Mouse (Mus musculus) liver, embryonic 13.5 days (tissue): ENCODE results near the gene Exoc6b. TPM values are rescaled to one million over a fixed set of nuclear protein-coding genes. Genes with fewer than 3 reads are reported as not detected.

ENCODE experiments used
- ATAC-seq: fragments of 200-750 bp; cut with Nextera tagmentation; 2 replicates; pipeline ENCODE4 v1.8.0; 2017; ENCODE audit warnings: low read depth, mild to moderate bottlenecking, moderate number of reproducible peaks, moderate library complexity
- DNase-seq: peaks from one replicate; pipeline ENCODE4 v3.0.0; 2022
- H3K27ac ChIP-seq: fragments of 300-500 bp; sonication (generic); 2 replicates; pipeline ENCODE4 v1.5.1; 2015; ENCODE audit warnings: moderate library complexity, mild to moderate bottlenecking, inconsistent platforms
- H3K27me3 ChIP-seq: fragments of 300-500 bp; sonication (generic); 2 replicates; pipeline ENCODE4 v1.6.1; 2015; ENCODE audit warnings: mild to moderate bottlenecking, inconsistent platforms
- H3K36me3 ChIP-seq: fragments of 300-500 bp; sonication (generic); 2 replicates; pipeline ENCODE4 v1.6.1; 2015; ENCODE audit warnings: mild to moderate bottlenecking, inconsistent platforms
- H3K4me1 ChIP-seq: fragments of 300-500 bp; sonication (generic); replicated peaks from 2 replicates; pipeline ENCODE4 v1.6.1; 2015; ENCODE audit warnings: inconsistent platforms
- H3K4me2 ChIP-seq: fragments of 300-500 bp; sonication (generic); 2 replicates; pipeline ENCODE4 v1.6.1; 2015; ENCODE audit warnings: inconsistent platforms, mild to moderate bottlenecking, moderate library complexity
- H3K4me3 ChIP-seq: fragments of 300-500 bp; sonication (generic); replicated peaks from 2 replicates; pipeline ENCODE4 v1.5.1; 2015; ENCODE audit warnings: mild to moderate bottlenecking, inconsistent platforms
- H3K9ac ChIP-seq: fragments of 300-500 bp; sonication (generic); 2 replicates; pipeline ENCODE4 v1.6.1; 2015; ENCODE audit warnings: mild to moderate bottlenecking, inconsistent platforms
- H3K9me3 ChIP-seq: fragments of 300-500 bp; sonication (generic); replicated peaks from 2 replicates; pipeline ENCODE4 v1.6.1; 2016; ENCODE audit warnings: inconsistent platforms
- WGBS: fragments of 180-500 bp; shearing (Covaris S2); methylation state at CpG from one replicate; pipeline ENCODE4 v1.1.7; 2015; ENCODE audit not compliant: insufficient replicate concordance; 5-methylcytosine and 5-hydroxymethylcytosine counted together
- polyA plus RNA-seq: library from polyadenylated mRNA; unstranded; fragments of >200 nt; fragmentation: Nextera tagmentation; extraction: Ambion mirVana; gene quantifications from 2 replicates; pipeline ENCODE4 v1.2.1, GENCODE M21; 2015

Exoc6b gene
- polyA plus RNA-seq, 1 experiment from 2014 or later = 3.0 TPM

DNA sequence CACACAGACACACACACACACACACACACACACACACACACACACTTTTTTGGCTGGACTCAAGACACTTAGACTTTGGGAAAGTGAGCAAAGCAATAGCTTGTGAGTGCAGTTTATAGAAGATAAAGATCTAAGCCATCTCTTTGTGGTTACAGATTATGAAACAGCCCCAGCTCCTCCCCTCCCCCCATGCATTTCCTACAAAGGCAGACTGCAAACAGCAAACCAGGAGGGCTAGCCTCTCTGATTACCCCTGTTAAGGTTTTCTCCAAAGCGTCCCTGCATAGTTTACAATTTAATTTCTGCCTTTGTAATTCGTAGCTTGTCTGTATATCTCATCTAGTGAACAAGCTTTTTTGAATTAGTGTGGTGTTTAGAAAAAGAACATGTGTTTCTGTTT is 412.6 kb downstream of the Exoc6b start:
- WGBS = 24% methylated on average over 2 of the region's 2 CpGs
- Histone ChIP-seq H3K9me3 (no peaks in the 10 kb centered on the region), H3K4me3 (no peak overlapping the region), H3K36me3 (no peaks in the 10 kb centered on the region), H3K4me2 (no peak overlapping the region), H3K27me3 (no peaks in the 10 kb centered on the region), H3K9ac (no peak overlapping the region), H3K4me1 (peaks cover 2% of the 10 kb centered on the region; the same call in 1 of the 2 replicates), H3K27ac (no peak overlapping the region)
- DNase-seq = no peak
- ATAC-seq = no peak

DNA sequence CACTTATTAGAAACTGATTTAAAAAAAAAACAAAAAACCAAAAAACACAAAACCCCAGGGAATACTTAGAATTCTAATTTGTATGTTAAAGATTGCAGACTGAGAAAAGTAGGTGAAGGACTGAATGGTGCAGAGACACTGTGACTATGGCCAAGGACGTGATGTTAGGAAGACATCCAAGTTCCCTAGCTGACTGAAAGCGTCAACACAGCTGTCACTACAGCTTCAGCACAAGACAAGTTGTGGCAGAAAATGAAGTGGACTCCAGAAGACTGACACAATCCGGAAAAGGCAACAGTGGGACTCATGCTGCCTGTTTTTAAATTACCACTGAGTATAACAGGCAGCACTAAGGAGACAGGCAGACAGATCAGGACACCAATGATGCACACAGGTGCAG is 417.4 kb downstream of the Exoc6b start:
- ATAC-seq = no peak
- DNase-seq = no peak

DNA sequence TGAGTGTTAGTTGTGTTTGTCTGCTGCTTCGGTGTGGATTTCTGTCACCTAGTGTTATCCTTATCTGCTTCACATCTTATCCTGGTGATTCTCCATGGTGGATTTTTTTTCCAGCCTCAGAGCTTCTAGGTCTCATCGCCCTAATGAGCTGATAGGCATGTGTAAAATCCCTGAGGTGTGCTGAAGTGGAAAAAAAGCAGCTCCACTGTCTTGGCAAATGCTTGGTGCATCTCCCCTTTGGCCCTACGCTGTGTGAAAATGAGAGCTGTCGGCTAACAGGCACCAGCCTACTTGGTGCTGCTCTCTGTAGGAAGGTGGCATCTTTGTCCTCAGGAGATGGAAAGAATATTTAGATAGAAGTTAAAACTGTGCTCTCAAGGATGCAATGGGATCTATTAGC is 422.1 kb downstream of the Exoc6b start:
- H3K4me3 ChIP-seq = no peak overlapping the region
- no peak overlapping the region for H3K4me2 ChIP-seq
- WGBS = 61% methylated on average over 4 of the region's 4 CpGs
- DNase-seq (no peak), ATAC-seq (no peak)
- H3K4me1 ChIP-seq = 0 out of 2 replicates have a peak, but pooled peaks cover 3% of the 10 kb centered on the region
- H3K36me3 ChIP-seq = no peaks in the 10 kb centered on the region
- H3K27ac ChIP-seq = no peak overlapping the region
- no peak overlapping the region for H3K9ac ChIP-seq
- H3K27me3 ChIP-seq = no peaks in the 10 kb centered on the region
- no peaks in the 10 kb centered on the region for H3K9me3 ChIP-seq

More for the DNA sequence above, 417.4 kb downstream of the Exoc6b start:
- H3K27me3 ChIP-seq = no peaks in the 10 kb centered on the region
- H3K4me1 ChIP-seq = no peaks in the 10 kb centered on the region
- no peak overlapping the region for H3K27ac ChIP-seq
- 59% methylated on average over 3 of the region's 3 CpGs for WGBS
- no peaks in the 10 kb centered on the region for H3K36me3 ChIP-seq
- H3K9me3 ChIP-seq = no peaks in the 10 kb centered on the region
- no peak overlapping the region for H3K4me2 ChIP-seq
- no peak overlapping the region for H3K4me3 ChIP-seq
- H3K9ac ChIP-seq = no peak overlapping the region

DNA sequence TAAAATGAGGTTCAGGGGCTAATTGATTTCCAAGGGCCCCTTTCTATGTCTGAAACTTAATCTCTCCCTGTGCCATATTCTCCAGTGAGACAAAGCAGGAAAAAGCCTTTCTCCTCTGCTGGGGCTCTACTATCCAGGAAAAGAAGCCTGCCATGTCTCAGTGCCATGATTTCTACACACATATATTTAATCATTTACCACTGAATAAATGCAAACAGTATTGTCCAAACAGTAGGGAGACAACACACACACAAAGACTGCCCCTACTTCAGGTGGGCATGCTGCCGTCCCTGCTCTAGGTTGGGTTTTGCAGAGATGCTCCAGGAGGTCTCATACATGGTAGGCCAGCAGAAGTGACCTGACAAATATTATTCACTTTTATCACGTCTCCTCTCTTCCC is 422.6 kb downstream of the Exoc6b start:
- WGBS = 45% methylated on average over 2 of the region's 2 CpGs
- H3K4me3 ChIP-seq = no peak overlapping the region
- H3K9me3 ChIP-seq = no peaks in the 10 kb centered on the region
- H3K4me1 ChIP-seq = 0 out of 2 replicates have a peak, but pooled peaks cover 3% of the 10 kb centered on the region
- H3K36me3 ChIP-seq = no peaks in the 10 kb centered on the region
- DNase-seq = no peak
- H3K9ac ChIP-seq = no peak overlapping the region
- no peak overlapping the region for H3K27ac ChIP-seq
- ATAC-seq = no peak
- H3K27me3 ChIP-seq = no peaks in the 10 kb centered on the region
- H3K4me2 ChIP-seq = no peak overlapping the region

- Histone ChIP-seq H3K36me3 (no peaks in the 10 kb centered on the region), H3K27me3 (no peaks in the 10 kb centered on the region), H3K9me3 (no peaks in the 10 kb centered on the region), H3K4me1 (peaks cover 14% of the 10 kb centered on the region), H3K4me3 (no peak overlapping the region), H3K4me2 (no peak overlapping the region), H3K27ac (no peak overlapping the region), H3K9ac (no peak overlapping the region)
- 24% methylated on average over 4 of the region's 4 CpGs for WGBS
- ATAC-seq (no peak), DNase-seq (no peak)
These were observed 428.3 kb downstream of the Exoc6b start for GRCm38 (mm10) chr6:84641062-84641431.

DNA sequence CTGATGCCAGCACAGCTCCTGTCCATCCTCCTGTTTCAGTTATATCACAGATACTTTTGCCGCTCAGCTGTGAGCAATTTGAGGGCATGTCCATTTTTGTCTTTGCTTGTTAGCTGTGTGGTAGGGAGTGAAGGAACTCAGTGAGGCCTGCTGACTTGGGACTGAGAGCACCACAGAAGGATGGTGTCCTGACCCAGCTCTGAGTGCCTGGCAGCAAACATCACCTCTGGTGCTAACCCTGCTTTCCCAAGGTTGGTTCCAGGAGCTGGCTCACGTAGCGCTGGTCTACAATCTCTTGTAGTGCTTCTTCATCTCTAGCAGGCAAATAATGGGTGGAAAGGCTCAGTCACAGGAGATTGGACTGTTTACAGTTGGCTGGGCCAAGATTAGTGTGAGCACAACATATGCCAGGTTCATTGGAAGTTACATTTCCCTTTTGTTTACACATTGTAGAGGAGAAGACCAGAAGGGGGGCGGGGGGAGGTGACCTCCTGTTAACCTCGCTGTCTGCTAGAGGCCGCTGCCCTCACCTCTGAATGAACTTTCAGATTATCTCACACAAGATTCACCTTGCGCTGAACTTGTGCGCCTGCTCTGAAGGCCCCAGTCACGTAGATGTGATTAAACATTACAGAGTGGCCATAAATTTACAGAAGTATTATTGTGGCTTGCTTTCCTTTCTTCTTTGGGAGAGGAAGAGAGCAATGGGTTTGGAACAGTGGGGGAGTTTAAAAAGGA is 428.8 kb downstream of the Exoc6b start:
- WGBS = 37% methylated on average over 9 of the region's 9 CpGs
- no peaks in the 10 kb centered on the region for H3K27me3 ChIP-seq
- H3K27ac ChIP-seq = no peak overlapping the region
- H3K9me3 ChIP-seq = no peaks in the 10 kb centered on the region
- no peak overlapping the region for H3K4me3 ChIP-seq
- no peak overlapping the region for H3K4me2 ChIP-seq
- no peak overlapping the region for H3K9ac ChIP-seq
- DNase-seq (no peak), ATAC-seq (peak; percentile 62)
- peaks cover 14% of the 10 kb centered on the region for H3K4me1 ChIP-seq
- no peaks in the 10 kb centered on the region for H3K36me3 ChIP-seq

DNA sequence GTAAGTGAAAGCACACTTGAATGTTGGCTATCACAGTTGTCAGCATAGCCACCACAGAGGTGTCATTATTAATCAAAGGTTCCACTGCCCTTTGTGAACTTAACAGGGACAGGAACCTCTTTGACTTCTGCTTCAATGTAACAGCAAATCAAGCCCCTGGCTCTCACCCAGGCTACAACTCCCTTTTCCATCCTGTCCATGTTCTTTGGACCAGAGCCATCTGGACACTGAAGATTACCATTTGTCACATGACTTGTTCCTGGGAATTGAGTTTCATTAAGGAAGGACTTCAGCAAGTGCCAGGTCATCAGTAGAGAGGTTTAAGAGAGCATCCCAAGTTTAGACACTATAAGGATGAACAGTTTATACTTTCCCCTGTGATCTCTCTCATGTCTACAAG is 431.1 kb downstream of the Exoc6b start:
- Histone ChIP-seq H3K4me1 (peaks cover 14% of the 10 kb centered on the region), H3K4me2 (no peak overlapping the region), H3K27ac (no peak overlapping the region), H3K27me3 (no peaks in the 10 kb centered on the region), H3K4me3 (no peak overlapping the region), H3K9ac (no peak overlapping the region), H3K36me3 (no peaks in the 10 kb centered on the region), H3K9me3 (no peaks in the 10 kb centered on the region)
- ATAC-seq (no peak), DNase-seq (no peak)

- no peak for DNase-seq
These were observed 437.7 kb downstream of the Exoc6b start for GRCm38 (mm10) chr6:84631588-84631987.

GRCm38 (mm10) chr6:84630276-84630675 is 439.0 kb downstream of the Exoc6b start:
- no peak for DNase-seq
- no peaks in the 10 kb centered on the region for H3K27me3 ChIP-seq
- WGBS = 26% methylated on average over 1 of the region's 1 CpGs

More at GRCm38 (mm10) chr6:84631588-84631987, 437.7 kb downstream of the Exoc6b start:
- no peaks in the 10 kb centered on the region for H3K27me3 ChIP-seq
- no peak overlapping the region for H3K4me2 ChIP-seq
- no peak overlapping the region for H3K4me3 ChIP-seq
- WGBS = 82% methylated on average over 2 of the region's 2 CpGs
- ATAC-seq = no peak
- H3K4me1 ChIP-seq = 0 out of 2 replicates have a peak, but pooled peaks cover 6% of the 10 kb centered on the region
- H3K9me3 ChIP-seq = no peaks in the 10 kb centered on the region
- H3K9ac ChIP-seq = no peak overlapping the region
- H3K36me3 ChIP-seq = no peaks in the 10 kb centered on the region
- H3K27ac ChIP-seq = no peak overlapping the region

GRCm38 (mm10) chr6:84628831-84629230 is 440.5 kb downstream of the Exoc6b start:
- H3K4me3 ChIP-seq = no peak overlapping the region
- ATAC-seq (no peak), DNase-seq (no peak)
- H3K27ac ChIP-seq = no peak overlapping the region
- no peaks in the 10 kb centered on the region for H3K9me3 ChIP-seq
- H3K4me2 ChIP-seq = no peak overlapping the region
- H3K9ac ChIP-seq = no peak overlapping the region
- WGBS = 64% methylated on average over 5 of the region's 5 CpGs
- H3K4me1 ChIP-seq = 0 out of 2 replicates have a peak, but pooled peaks cover 6% of the 10 kb centered on the region
- no peaks in the 10 kb centered on the region for H3K36me3 ChIP-seq
- H3K27me3 ChIP-seq = no peaks in the 10 kb centered on the region

More at GRCm38 (mm10) chr6:84630276-84630675, 439.0 kb downstream of the Exoc6b start:
- Histone ChIP-seq H3K4me2 (no peak overlapping the region), H3K27ac (no peak overlapping the region), H3K9ac (no peak overlapping the region), H3K4me1 (0 out of 2 replicates have a peak, but pooled peaks cover 6% of the 10 kb centered on the region), H3K36me3 (no peaks in the 10 kb centered on the region), H3K4me3 (no peak overlapping the region), H3K9me3 (no peaks in the 10 kb centered on the region)
- peak; percentile 29; the same call in 1 of the 2 replicates for ATAC-seq

GRCm38 (mm10) chr6:84626398-84626797 is 442.9 kb downstream of the Exoc6b start:
- H3K4me2 ChIP-seq = no peak overlapping the region
- H3K27me3 ChIP-seq = no peaks in the 10 kb centered on the region
- H3K36me3 ChIP-seq = no peaks in the 10 kb centered on the region
- 0 out of 2 replicates have a peak, but pooled peaks cover 6% of the 10 kb centered on the region for H3K4me1 ChIP-seq
- ATAC-seq = no peak
- DNase-seq = no peak
- H3K4me3 ChIP-seq = no peak overlapping the region
- no peaks in the 10 kb centered on the region for H3K9me3 ChIP-seq
- 60% methylated on average over 2 of the region's 2 CpGs for WGBS
- H3K27ac ChIP-seq = no peak overlapping the region
- H3K9ac ChIP-seq = no peak overlapping the region

GRCm38 (mm10) chr6:84619166-84619565 is 450.1 kb downstream of the Exoc6b start:
- Histone ChIP-seq H3K9ac (no peak overlapping the region), H3K4me2 (no peak overlapping the region), H3K4me1 (no peaks in the 10 kb centered on the region), H3K4me3 (no peak overlapping the region), H3K27me3 (no peaks in the 10 kb centered on the region), H3K9me3 (no peaks in the 10 kb centered on the region), H3K36me3 (no peaks in the 10 kb centered on the region), H3K27ac (no peak overlapping the region)
- no peak for ATAC-seq
- 75% methylated on average over 6 of the region's 6 CpGs for WGBS
- DNase-seq = no peak
